ENCODE assay signal across 8 mouse cellular contexts in genomic region chr9:37347184-37347987, GRCm38 (mm10). TPM values are rescaled to one million over a fixed set of nuclear protein-coding genes. Genes with fewer than 3 reads are reported as not detected.
DNase-seq lines count a peak whose midpoint lies in the region; ATAC-seq and TF ChIP-seq lines count a peak whose summit lies in the region.

No protein-coding gene starts in this region.

- H3K36me3 ChIP-seq in kidney, postnatal 0 days (ENCODE audit: insufficient read depth, low read length) = no peaks in the 10 kb centered on the region
- no peaks in the 10 kb centered on the region for H3K36me3 ChIP-seq in heart, embryonic 12.5 days
- no peaks in the 10 kb centered on the region for H3K36me3 ChIP-seq in liver, adult 2 months (ENCODE audit: control insufficient read depth, insufficient read depth, low read length)

- H3K79me2 ChIP-seq in liver, adult 2 months (ENCODE audit: control insufficient read depth, insufficient read depth, low read length) = no peaks in the 10 kb centered on the region

- TF ChIP-seq CTCF in kidney, postnatal 0 days (IDR thresholded peaks at IDR 0.05; ENCODE audit: low read depth) = no peak
- no peak for TF ChIP-seq CTCF in bone marrow macrophage, adult 2 months (IDR thresholded peaks at IDR 0.05; ENCODE audit: low read depth, low read length)
- TF ChIP-seq CTCF in liver, adult 2 months (IDR thresholded peaks at IDR 0.05; ENCODE audit: low read depth, low read length) = no peak

- ATAC-seq in kidney, postnatal 0 days (replicated peaks; ENCODE audit: low FRiP score, low read depth) = no peak
- 0 out of 2 replicates have a peak, but pooled peaks have one; percentile 5 for ATAC-seq in heart, embryonic 12.5 days (ENCODE audit: insufficient number of reproducible peaks, low FRiP score)

- TF ChIP-seq POLR2A in bone marrow macrophage, adult 2 months (IDR thresholded peaks at IDR 0.05; ENCODE audit: borderline replicate concordance, low read depth, low read length) = no peak
- no peak for TF ChIP-seq POLR2A in liver, adult 2 months (IDR thresholded peaks at IDR 0.05; ENCODE audit: extremely low read depth, insufficient read depth, low read length)

- H3K27me3 ChIP-seq in kidney, postnatal 0 days (ENCODE audit: insufficient read depth, low read length) = no peaks in the 10 kb centered on the region
- H3K27me3 ChIP-seq in heart, embryonic 12.5 days (replicated peaks) = no peaks in the 10 kb centered on the region
- no peaks in the 10 kb centered on the region for H3K27me3 ChIP-seq in liver, adult 2 months (ENCODE audit: control insufficient read depth, insufficient read depth, low read length)

- DNase-seq in kidney, postnatal 0 days (ENCODE audit: low spot score) = no peak
- DNase-seq in kidney, postnatal 14 days = no peak
- peak; percentile 68 for DNase-seq in liver, adult 2 months (ENCODE audit: extremely low read depth, low read depth, low spot score)
- peak; percentile 47 for DNase-seq in retina, embryonic 14.5 days (ENCODE audit: low spot score)
- DNase-seq in adrenal gland, adult (ENCODE audit: inconsistent age in 2 of 2, low spot score in 1 of 2) = no peak
- no peak for DNase-seq in layer of hippocampus, adult 18-20 months (ENCODE audit: low spot score in 2 of 2)

- peak overlapping the region; percentile 74 for H3K9ac ChIP-seq in kidney, postnatal 0 days (ENCODE audit: low read depth, low read length)
- H3K9ac ChIP-seq in heart, embryonic 12.5 days = peak overlapping the region; percentile 80
- peak overlapping the region; percentile 63; the same call in 1 of the 2 replicates for H3K9ac ChIP-seq in liver, adult 2 months (ENCODE audit: low read depth, low read length)

- H3K9me3 ChIP-seq in kidney, postnatal 0 days (replicated peaks; ENCODE audit: low read length) = no peaks in the 10 kb centered on the region
- H3K9me3 ChIP-seq in heart, embryonic 12.5 days (replicated peaks) = no peaks in the 10 kb centered on the region

- H3K4me3 ChIP-seq in kidney, postnatal 0 days (replicated peaks; ENCODE audit: low read depth, low read length) = peak overlapping the region; percentile 68
- H3K4me3 ChIP-seq in bone marrow macrophage, adult 2 months (ENCODE audit: insufficient read depth, low read length) = peak overlapping the region; percentile 92
- H3K4me3 ChIP-seq in heart, embryonic 12.5 days = peak overlapping the region; percentile 68
- peak overlapping the region; percentile 68 for H3K4me3 ChIP-seq in liver, adult 2 months (ENCODE audit: insufficient read depth, low read depth, low read length)

- peak overlapping the region; percentile 83 for H3K27ac ChIP-seq in kidney, postnatal 0 days
- peak overlapping the region; percentile 71 for H3K27ac ChIP-seq in bone marrow macrophage, adult 2 months (ENCODE audit: insufficient read depth, low read depth, low read length)
- peak overlapping the region; percentile 93 for H3K27ac ChIP-seq in heart, embryonic 12.5 days (ENCODE audit: poor library complexity, severe bottlenecking)
- H3K27ac ChIP-seq in liver, adult 2 months (replicated peaks; ENCODE audit: insufficient read depth, low read depth, low read length) = peak overlapping the region; percentile 35

- H3K4me2 ChIP-seq in kidney, postnatal 0 days (ENCODE audit: low read length) = peak overlapping the region; percentile 87
- peak overlapping the region; percentile 79 for H3K4me2 ChIP-seq in heart, embryonic 12.5 days

- WGBS in kidney, postnatal 0 days = 19% methylated on average over 12 of the region's 12 CpGs
- 26% methylated on average over 12 of the region's 12 CpGs for WGBS in heart, embryonic 12.5 days
- 5% methylated on average over 12 of the region's 12 CpGs for WGBS in liver, adult 2 months

- H3K4me1 ChIP-seq in kidney, postnatal 0 days (replicated peaks; ENCODE audit: insufficient read depth, low read length) = no peaks in the 10 kb centered on the region
- H3K4me1 ChIP-seq in bone marrow macrophage, adult 2 months (ENCODE audit: control insufficient read depth, insufficient read depth, low read length) = peaks cover 11% of the 10 kb centered on the region; the same call in 1 of the 2 replicates
- H3K4me1 ChIP-seq in heart, embryonic 12.5 days (replicated peaks) = peaks cover 4% of the 10 kb centered on the region
- H3K4me1 ChIP-seq in liver, adult 2 months (ENCODE audit: control insufficient read depth, insufficient read depth, low read length) = peaks cover 6% of the 10 kb centered on the region

RNA-seq across cellular contexts. Expression of gene Ccdc15, which starts 0.8 kb away (rescaled TPM):
- polyA plus RNA-seq in kidney, postnatal 0 days (2015; fragmentation: Nextera tagmentation; extraction: Ambion mirVana) = 4.8 TPM in 2 replicates
- polyA plus RNA-seq in bone marrow macrophage, adult 2 months (2012; ENCODE audit: insufficient read depth, insufficient read length, missing spikeins) = 1.9 TPM in 2 replicates
- 5.4 and 5.6 TPM in 2 replicates for polyA plus RNA-seq in heart, embryonic 12.5 days (2016; fragmentation: Nextera tagmentation; extraction: Ambion mirVana)
- 1.9 and 2.1 TPM in 2 replicates for total RNA-seq in liver, adult 2 months (2014; rRNA removed)
- 0.35 and 0.59 TPM in 2 replicates for polyA plus RNA-seq in liver, adult 2 months (2012; rRNA removed)
- total RNA-seq in layer of hippocampus, adult 18-20 months (2021) = 1 to 10 TPM; 1.7 to 2.5 TPM

RNA-seq across cellular contexts. Expression of gene Hepacam, which starts 19.8 kb away (rescaled TPM):
- polyA plus RNA-seq in kidney, postnatal 0 days (2015; fragmentation: Nextera tagmentation; extraction: Ambion mirVana) = 0.09 and 0.16 TPM in 2 replicates
- not detected in 2 replicates for polyA plus RNA-seq in bone marrow macrophage, adult 2 months (2012; ENCODE audit: insufficient read depth, insufficient read length, missing spikeins)
- 0.06 TPM in 1 of 2 replicates, not detected in the other for polyA plus RNA-seq in heart, embryonic 12.5 days (2016; fragmentation: Nextera tagmentation; extraction: Ambion mirVana)
- not detected in 2 replicates for total RNA-seq in liver, adult 2 months (2014; rRNA removed)
- 0.02 TPM in 1 of 2 replicates, not detected in the other for polyA plus RNA-seq in liver, adult 2 months (2012; rRNA removed)
- 10 to 100 TPM; 64.9 to 66.6 TPM for total RNA-seq in layer of hippocampus, adult 18-20 months (2021)

RNA-seq across cellular contexts. Expression of gene Robo4, which starts 54.3 kb away (rescaled TPM):
- 17.5 and 19.4 TPM in 2 replicates for polyA plus RNA-seq in kidney, postnatal 0 days (2015; fragmentation: Nextera tagmentation; extraction: Ambion mirVana)
- polyA plus RNA-seq in bone marrow macrophage, adult 2 months (2012; ENCODE audit: insufficient read depth, insufficient read length, missing spikeins) = 0.12 TPM in 1 of 2 replicates, not detected in the other
- polyA plus RNA-seq in heart, embryonic 12.5 days (2016; fragmentation: Nextera tagmentation; extraction: Ambion mirVana) = 4.6 and 6.2 TPM in 2 replicates
- total RNA-seq in liver, adult 2 months (2014; rRNA removed) = 3.6 and 6.8 TPM in 2 replicates
- polyA plus RNA-seq in liver, adult 2 months (2012; rRNA removed) = 5.0 and 7.4 TPM in 2 replicates
- 1 to 10 TPM; 4.6 to 5.9 TPM for total RNA-seq in layer of hippocampus, adult 18-20 months (2021)

Comparison
In these comparisons a context has a peak if more than half of its experiments do, and no peak if none do; other contexts are left out.
1. DNase-seq: peak in liver, adult 2 months (single experiment) and retina, embryonic 14.5 days (single experiment); none in kidney, postnatal 0 days (single experiment), kidney, postnatal 14 days (single experiment), adrenal gland, adult (0 of 2) and layer of hippocampus, adult 18-20 months (0 of 2).
2. H3K27ac ChIP-seq: peak in every context shown above with its lines; median percentile 93 in heart, embryonic 12.5 days; 83 in kidney, postnatal 0 days; 71 in bone marrow macrophage, adult 2 months; 35 in liver, adult 2 months.
3. Peak in every context shown above with its lines, with median percentiles within 50 percentile points of each other: H3K4me3 ChIP-seq and H3K9ac ChIP-seq.